Mouse (Mus musculus) splenic B cell, adult 2 months (primary cell): Measurements from ENCODE around the gene Tmem86a.

Experiments used
- DNase-seq: peaks from one replicate; pipeline ENCODE4 v3.0.0-alpha.2; 2011; ENCODE audit warnings: low read depth, low spot score
- H3K27me3 ChIP-seq: 2 replicates; pipeline ENCODE4 v1.6.1; 2012; ENCODE audit warnings: mild to moderate bottlenecking, low read length, moderate library complexity, mixed read lengths; ENCODE audit not compliant: control insufficient read depth, poor library complexity, insufficient read depth, severe bottlenecking
- H3K36me3 ChIP-seq: 2 replicates; pipeline ENCODE4 v1.6.1; 2012; ENCODE audit warnings: mild to moderate bottlenecking, low read length, moderate library complexity, mixed read lengths; ENCODE audit not compliant: control insufficient read depth, poor library complexity, insufficient read depth, severe bottlenecking

The Tmem86a gene

DNA sequence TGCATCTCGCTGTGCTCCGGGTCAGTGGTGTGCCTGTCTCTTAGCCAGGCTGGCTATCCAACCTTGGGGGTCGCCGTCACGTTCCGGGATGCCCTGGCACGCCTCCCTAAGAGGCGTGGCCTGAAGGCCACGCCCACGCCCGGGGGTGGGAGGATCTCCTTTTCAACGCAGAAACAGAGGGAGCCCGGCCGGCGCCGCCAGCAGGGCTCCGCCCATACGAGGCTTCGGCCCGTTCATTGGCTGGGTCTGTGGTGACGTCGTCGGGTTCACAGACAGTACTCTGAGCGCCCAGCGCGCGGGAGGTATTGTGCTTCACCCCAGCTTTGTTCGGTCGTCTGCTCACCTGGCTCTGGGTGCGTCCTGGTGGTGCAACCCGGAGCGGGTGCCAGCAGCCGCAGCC, at the start of gene Tmem86a:
Gene Tmem86a (plus strand): TSS at position 236 of the 400 bp plus-strand sequence.
- H3K36me3 ChIP-seq = no peaks in the 10 kb centered on the region
- H3K27me3 ChIP-seq = no peaks in the 10 kb centered on the region
- DNase-seq = peak; percentile 96

- peaks cover 3% of the 10 kb centered on the region; the same call in 1 of the 2 replicates for H3K36me3 ChIP-seq
- no peak for DNase-seq
- no peaks in the 10 kb centered on the region for H3K27me3 ChIP-seq
Observed at GRCm38 (mm10) chr7:47000644-47000983, 49.8 kb upstream of the Tmem86a start.

- no peaks in the 10 kb centered on the region for H3K27me3 ChIP-seq
- DNase-seq = no peak
- peaks cover 3% of the 10 kb centered on the region; the same call in 1 of the 2 replicates for H3K36me3 ChIP-seq
Observed at GRCm38 (mm10) chr7:47001125-47001899, 49.1 kb upstream of the Tmem86a start.

- H3K27me3 ChIP-seq = no peaks in the 10 kb centered on the region
- DNase-seq = no peak
- H3K36me3 ChIP-seq = peaks cover 3% of the 10 kb centered on the region; the same call in 1 of the 2 replicates
Observed at GRCm38 (mm10) chr7:47001900-47002275, 48.5 kb upstream of the Tmem86a start.

GRCm38 (mm10) chr7:47003411-47004115, 46.8 kb upstream of the Tmem86a start:
- DNase-seq = no peak
- H3K36me3 ChIP-seq = peaks cover 3% of the 10 kb centered on the region; the same call in 1 of the 2 replicates
- no peaks in the 10 kb centered on the region for H3K27me3 ChIP-seq

GRCm38 (mm10) chr7:47007109-47007780, 43.2 kb upstream of the Tmem86a start:
- DNase-seq = peak; percentile 53
- H3K36me3 ChIP-seq = no peaks in the 10 kb centered on the region

GRCm38 (mm10) chr7:47007818-47008167, 42.6 kb upstream of the Tmem86a start:
- Histone ChIP-seq H3K27me3 (no peaks in the 10 kb centered on the region), H3K36me3 (no peaks in the 10 kb centered on the region)
- DNase-seq = no peak

More at GRCm38 (mm10) chr7:47007109-47007780, 43.2 kb upstream of the Tmem86a start:
- H3K27me3 ChIP-seq = no peaks in the 10 kb centered on the region

- DNase-seq = peak; percentile 100
- H3K27me3 ChIP-seq = no peaks in the 10 kb centered on the region
Observed at GRCm38 (mm10) chr7:47008168-47008993, 42.0 kb upstream of the Tmem86a start, which contains the start of gene Spty2d1. Spty2d1 (minus strand) TSS chr7:47008411.

GRCm38 (mm10) chr7:47013131-47013767, 37.2 kb upstream of the Tmem86a start:
- Histone ChIP-seq H3K36me3 (no peaks in the 10 kb centered on the region), H3K27me3 (no peaks in the 10 kb centered on the region)
- peak; percentile 68 for DNase-seq

More at GRCm38 (mm10) chr7:47008168-47008993, 42.0 kb upstream of the Tmem86a start, which contains the start of gene Spty2d1:
- no peaks in the 10 kb centered on the region for H3K36me3 ChIP-seq

- no peaks in the 10 kb centered on the region for H3K27me3 ChIP-seq
- H3K36me3 ChIP-seq = no peaks in the 10 kb centered on the region
- DNase-seq = peak; percentile 56
Observed at GRCm38 (mm10) chr7:47014564-47015389, 35.6 kb upstream of the Tmem86a start.

GRCm38 (mm10) chr7:47015390-47016065, 34.9 kb upstream of the Tmem86a start:
- H3K27me3 ChIP-seq = no peaks in the 10 kb centered on the region
- H3K36me3 ChIP-seq = no peaks in the 10 kb centered on the region
- peak; percentile 76 for DNase-seq

GRCm38 (mm10) chr7:47016602-47017001, 33.8 kb upstream of the Tmem86a start:
- H3K36me3 ChIP-seq = no peaks in the 10 kb centered on the region
- no peak for DNase-seq
- H3K27me3 ChIP-seq = no peaks in the 10 kb centered on the region

- no peak for DNase-seq
- no peaks in the 10 kb centered on the region for H3K36me3 ChIP-seq
- no peaks in the 10 kb centered on the region for H3K27me3 ChIP-seq
Observed at GRCm38 (mm10) chr7:47017146-47017545, 33.3 kb upstream of the Tmem86a start.
